Mouse (Mus musculus) ES-E14 (cell line): ENCODE measurements around the gene Igfbp1. TPM values are rescaled to one million over a fixed set of nuclear protein-coding genes. Genes with fewer than 3 reads are reported as not detected.

ENCODE experiments used
- DNase-seq: peaks from one replicate; pipeline ENCODE4 v3.0.0-alpha.2; 2013; ENCODE audit warnings: low read depth, low spot score
- H3K27ac ChIP-seq: 2 replicates; pipeline ENCODE4 v1.5.1; 2012; ENCODE audit warnings: low read depth, mild to moderate bottlenecking, low read length, moderate library complexity, mixed read lengths; ENCODE audit not compliant: poor library complexity, insufficient read depth, severe bottlenecking
- H3K36me3 ChIP-seq: 2 replicates; pipeline ENCODE4 v1.6.1; 2012; ENCODE audit warnings: mild to moderate bottlenecking, low read length, moderate library complexity, mixed read lengths; ENCODE audit not compliant: control insufficient read depth, poor library complexity, insufficient read depth, severe bottlenecking
- H3K4me1 ChIP-seq, 2 experiments: fragments of 150-350 bp in 1 of 2; sonication (generic) in 1 of 2; 2 replicates each; pipeline ENCODE4 v1.6.1; 2012; ENCODE audit warnings: low read length in 2 of 2, mild to moderate bottlenecking in 1 of 2, mixed read lengths in 1 of 2; ENCODE audit not compliant: control insufficient read depth in 2 of 2, insufficient read depth in 2 of 2, poor library complexity in 1 of 2
- H3K4me3 ChIP-seq, 2 experiments: fragments of 150-350 bp in 1 of 2; sonication (generic) in 1 of 2; 2 replicates each; pipeline ENCODE4 v1.5.1; 2012; ENCODE audit warnings: low read length in 2 of 2, low read depth in 1 of 2, mild to moderate bottlenecking in 1 of 2, mixed read lengths in 1 of 2; ENCODE audit not compliant: insufficient read depth in 1 of 2, poor library complexity in 1 of 2, severe bottlenecking in 1 of 2
- H3K9ac ChIP-seq: 2 replicates; pipeline ENCODE4 v1.6.1; 2012; ENCODE audit warnings: low read depth, mild to moderate bottlenecking, low read length, mixed read lengths; ENCODE audit not compliant: poor library complexity, insufficient read depth, severe bottlenecking
- H3K9me3 ChIP-seq: fragments of 150-350 bp; sonication (generic); 2 replicates; pipeline ENCODE4 v1.6.1; 2012; ENCODE audit warnings: low read depth, mild to moderate bottlenecking, low read length; ENCODE audit not compliant: control insufficient read depth, insufficient read depth
- CHD2 ChIP-seq: IDR thresholded peaks from 2 replicates; pipeline ENCODE4 v1.6.1; 2014; ENCODE audit warnings: mild to moderate bottlenecking, low read depth, low read length, inconsistent platforms
- HCFC1 ChIP-seq: IDR thresholded peaks from 2 replicates; pipeline ENCODE4 v1.6.1; 2012; ENCODE audit warnings: low read length, inconsistent platforms, borderline replicate concordance; ENCODE audit not compliant: insufficient read depth
- MAFK ChIP-seq: IDR thresholded peaks from 2 replicates; pipeline ENCODE4 v1.6.1; 2014; ENCODE audit warnings: mild to moderate bottlenecking, low read depth, low read length, inconsistent platforms; ENCODE audit not compliant: insufficient read depth
- ZC3H11A ChIP-seq: IDR thresholded peaks from 2 replicates; pipeline ENCODE4 v1.6.1; 2012; ENCODE audit warnings: low read depth, mild to moderate bottlenecking, inconsistent platforms, low read length, borderline replicate concordance
- ZNF384 ChIP-seq: IDR thresholded peaks from 2 replicates; pipeline ENCODE4 v1.6.1; 2012; ENCODE audit warnings: low read depth, low read length, inconsistent platforms
- in situ Hi-C, 2 experiments: fragments of 600-800 bp; cut with MboI; formaldehyde crosslinking; loops; one replicate each; pipeline ENCODE4 v1.15.1; 2025; ENCODE audit warnings: low sequenced_read_pairs in 2 of 2, inconsistent platforms in 1 of 2; ENCODE audit not compliant: unreplicated experiment in 2 of 2
- total RNA-seq: library from RNA; depleted of rRNA; stranded (reverse); fragments of 300-350 nt; gene quantifications from 2 replicates; pipeline ENCODE4 v1.2.3, GENCODE M21; 2012

Igfbp1 gene
- total RNA-seq, 1 experiment, result not detected

DNA sequence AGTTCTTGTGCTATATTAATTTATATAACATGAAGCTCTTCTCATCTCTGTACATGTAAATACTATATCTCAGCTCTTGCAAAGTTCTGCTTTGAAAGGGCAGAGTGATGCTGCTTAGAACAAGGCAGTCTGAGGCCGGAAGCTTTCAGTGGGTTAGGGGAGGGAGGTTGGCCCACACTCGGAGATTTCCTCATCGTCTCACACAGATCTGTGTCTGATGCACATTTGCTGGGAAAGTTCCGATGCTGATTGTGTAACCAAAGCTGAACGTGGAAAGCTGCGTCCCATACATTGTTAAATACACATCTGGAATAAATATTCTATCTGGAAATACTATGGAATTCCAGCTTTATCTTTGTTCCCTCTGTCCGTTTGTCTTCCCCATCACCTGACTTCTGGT lies 4.6 kb downstream of the Igfbp1 start:
- DNase-seq, result no peak
- in situ Hi-C loops, result loop anchor here (10.0 to 25.0 kb wide), 3 partner anchors 363 to 1203 kb away; no protein-coding TSS in a partner anchor
- no peak overlapping the region for H3K27ac ChIP-seq
- no peak overlapping the region for H3K4me3 ChIP-seq
- H3K36me3 ChIP-seq, result no peaks in the 10 kb centered on the region
- no peaks in the 10 kb centered on the region for H3K4me1 ChIP-seq
- H3K9ac ChIP-seq, result no peak overlapping the region
- TF ChIP-seq HCFC1 (no peak), ZC3H11A (no peak), CHD2 (no peak), MAFK (no peak), ZNF384 (no peak)
- H3K9me3 ChIP-seq, result no peaks in the 10 kb centered on the region

DNA sequence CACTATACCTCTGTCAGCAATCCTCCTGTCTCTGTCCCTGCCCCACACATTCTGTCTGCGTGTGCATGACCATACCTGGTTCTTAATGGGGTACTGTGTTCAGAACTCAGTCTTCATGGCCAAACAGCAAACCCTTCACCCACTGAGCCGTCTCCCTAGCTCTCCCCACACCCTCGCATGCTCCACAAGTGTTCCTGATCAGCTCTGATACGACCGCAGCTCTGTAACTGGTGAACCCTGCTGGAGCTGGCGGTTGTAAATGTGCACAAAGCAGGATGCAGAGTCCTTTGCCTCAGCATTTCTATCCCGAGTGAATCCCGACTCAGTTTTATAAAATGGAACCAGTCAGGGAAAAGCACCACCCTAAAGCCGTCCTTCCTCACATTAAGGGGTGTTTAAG lies 6.3 kb downstream of the Igfbp1 start:
- DNase-seq, result no peak
- Histone ChIP-seq H3K4me1 (no peaks in the 10 kb centered on the region), H3K27ac (no peak overlapping the region), H3K4me3 (no peak overlapping the region), H3K9me3 (no peaks in the 10 kb centered on the region), H3K9ac (no peak overlapping the region), H3K36me3 (peaks cover 6% of the 10 kb centered on the region; the same call in 1 of the 2 replicates)
- TF ChIP-seq CHD2, result no peak
- TF ChIP-seq ZNF384, result no peak
- no peak for TF ChIP-seq HCFC1
- no peak for TF ChIP-seq MAFK
- TF ChIP-seq ZC3H11A, result no peak
- in situ Hi-C loops, result loop anchor here (10.0 to 25.0 kb wide), 3 partner anchors 361 to 1201 kb away; no protein-coding TSS in a partner anchor

DNA sequence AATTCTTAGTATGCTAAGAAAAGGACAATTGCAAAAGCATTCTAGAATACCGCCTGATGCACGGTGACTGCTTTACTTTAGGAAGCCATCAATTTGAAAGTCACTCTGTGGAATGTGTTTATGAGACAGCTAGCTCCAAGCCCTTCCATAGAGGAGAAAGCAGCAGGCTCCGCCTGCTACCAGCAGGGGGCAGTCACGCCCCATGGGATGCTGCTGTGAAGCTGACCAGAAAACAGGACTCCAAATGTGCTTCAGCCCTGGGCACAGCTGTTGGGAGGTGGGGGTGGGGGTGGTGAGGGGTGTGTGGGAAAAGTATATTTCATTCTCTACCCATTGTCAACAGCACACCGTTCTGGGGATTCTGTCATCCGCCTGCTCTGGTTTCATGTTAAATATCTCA lies 12.8 kb downstream of the Igfbp1 start:
- no peaks in the 10 kb centered on the region for H3K4me1 ChIP-seq
- H3K9me3 ChIP-seq, result no peaks in the 10 kb centered on the region
- H3K36me3 ChIP-seq, result peaks cover 12% of the 10 kb centered on the region
- TF ChIP-seq HCFC1 (no peak), ZNF384 (no peak), CHD2 (no peak), ZC3H11A (peak; percentile 78), MAFK (no peak)
- H3K4me3 ChIP-seq, result no peak overlapping the region
- no peak overlapping the region for H3K27ac ChIP-seq
- DNase-seq, result peak; percentile 50
- in situ Hi-C loops, result loop anchor here (10.0 to 25.0 kb wide), 2 partner anchors 1034 to 1177 kb away; no protein-coding TSS in a partner anchor
- H3K9ac ChIP-seq, result no peak overlapping the region

DNA sequence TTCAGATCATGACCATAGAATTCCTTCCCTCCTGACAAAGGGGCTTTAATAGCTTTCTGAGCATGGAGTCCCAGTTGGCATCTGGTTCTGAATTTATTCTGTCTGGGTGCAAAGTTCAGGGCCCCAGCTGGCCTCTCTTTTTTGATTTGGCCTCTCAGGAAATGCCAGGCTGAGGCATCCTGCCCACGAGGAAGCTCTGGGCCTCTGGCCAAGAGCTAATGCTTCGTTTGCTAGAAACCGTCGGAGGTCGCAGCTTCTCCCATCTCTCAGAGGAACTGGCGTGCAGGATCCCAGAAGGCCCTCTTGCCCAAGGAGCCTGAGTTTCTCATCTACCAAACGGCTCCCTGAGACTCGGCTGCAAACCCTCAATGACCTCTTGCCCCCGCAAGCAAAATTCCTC lies 13.6 kb downstream of the Igfbp1 start:
- DNase-seq, result no peak
- no peak overlapping the region for H3K4me3 ChIP-seq
- no peak for TF ChIP-seq ZC3H11A
- TF ChIP-seq CHD2, result no peak
- no peak for TF ChIP-seq MAFK
- TF ChIP-seq ZNF384, result no peak
- no peak for TF ChIP-seq HCFC1

More for the DNA sequence above, 13.6 kb downstream of the Igfbp1 start:
- Histone ChIP-seq H3K9ac (no peak overlapping the region), H3K27ac (no peak overlapping the region), H3K4me1 (no peaks in the 10 kb centered on the region; a peak in 1 of 4 replicates), H3K9me3 (no peaks in the 10 kb centered on the region), H3K36me3 (peaks cover 12% of the 10 kb centered on the region)
- in situ Hi-C loops, result loop anchor here (10.0 to 25.0 kb wide), 2 partner anchors 1034 to 1176 kb away; no protein-coding TSS in a partner anchor
